In the genomic region with DNA sequence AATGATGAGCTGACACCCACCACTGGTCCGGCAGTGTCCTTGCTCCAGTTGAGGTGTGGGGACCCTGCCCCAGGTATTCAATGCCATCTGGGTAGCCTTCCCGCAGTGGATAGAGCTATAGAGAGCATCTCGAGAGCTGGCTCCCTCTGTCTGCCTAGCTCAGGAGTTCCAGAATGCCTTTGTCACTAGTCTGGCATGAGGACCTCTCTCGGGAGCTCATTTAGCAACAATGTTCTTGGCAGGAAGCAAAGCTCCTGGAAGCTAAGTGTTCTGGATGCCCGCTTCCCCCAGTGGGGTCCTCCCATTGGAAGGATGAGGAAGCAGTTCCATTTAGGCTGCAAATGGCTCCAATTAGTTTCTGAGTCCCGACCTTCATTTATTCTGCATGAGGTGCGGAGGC, we compare ENCODE assay signal across 21 mouse cellular contexts. TPM values are rescaled to one million over a fixed set of nuclear protein-coding genes. Genes with fewer than 3 reads are reported as not detected.
DNase-seq lines count a peak whose midpoint lies in the region; ATAC-seq and TF ChIP-seq lines count a peak whose summit lies in the region.
"Had no signal": no experiment of that assay in that cellular context is flagged by ENCODE, and none has a peak within 500 bp of the region (broad histone marks: within the 10 kb centered on the region; RNA-seq: fewer than 3 reads in every experiment).

No protein-coding gene starts in this region.

- no peak overlapping the region for H3K4me3 ChIP-seq in midbrain, embryonic 11.5 days (ENCODE audit: low read depth, low read length)
- H3K4me3 ChIP-seq in midbrain, embryonic 15.5 days: no peak overlapping the region
- no peak overlapping the region for H3K4me3 ChIP-seq in heart, adult 2 months
- H3K4me3 ChIP-seq: embryonic facial prominence, embryonic 12.5 days; forebrain, embryonic 12.5 days; heart, embryonic 13.5 days; hindbrain, embryonic 15.5 days had no signal

- no peak for TF ChIP-seq EP300 in heart, adult 2 months (IDR thresholded peaks at IDR 0.05; ENCODE audit: insufficient read depth, low read depth, low read length)

- intact Hi-C loops in heart, adult 2 months (cut with DNase I): no loop called here

- TF ChIP-seq CTCF in heart, adult 2 months (IDR thresholded peaks at IDR 0.05): no peak

- H3K79me2 ChIP-seq in heart, adult 2 months (replicated peaks; ENCODE audit: control insufficient read depth, insufficient read depth, low read length): no peaks in the 10 kb centered on the region

- H3K27me3 ChIP-seq in midbrain, embryonic 11.5 days (ENCODE audit: control insufficient read depth, insufficient read depth, low read length): no peaks in the 10 kb centered on the region
- no peaks in the 10 kb centered on the region for H3K27me3 ChIP-seq in midbrain, embryonic 15.5 days (replicated peaks)
- no peaks in the 10 kb centered on the region for H3K27me3 ChIP-seq in heart, adult 2 months (ENCODE audit: control insufficient read depth, insufficient read depth, low read length)
- H3K27me3 ChIP-seq: hindbrain, embryonic 15.5 days had no signal

- no peaks in the 10 kb centered on the region for H3K36me3 ChIP-seq in midbrain, embryonic 11.5 days (ENCODE audit: control insufficient read depth, insufficient read depth, low read length)
- no peaks in the 10 kb centered on the region for H3K36me3 ChIP-seq in midbrain, embryonic 15.5 days (replicated peaks)
- no peaks in the 10 kb centered on the region for H3K36me3 ChIP-seq in heart, adult 2 months (ENCODE audit: control insufficient read depth, insufficient read depth, low read length)
- H3K36me3 ChIP-seq: embryonic facial prominence, embryonic 12.5 days; forebrain, embryonic 12.5 days; heart, embryonic 13.5 days; hindbrain, embryonic 15.5 days had no signal

- peak; percentile 66 for DNase-seq in adrenal gland, postnatal 10 days
- DNase-seq in adrenal gland, postnatal 4 days (ENCODE audit: low spot score in 2 of 2): no peak
- DNase-seq in frontal cortex, postnatal 14 days (ENCODE audit: low spot score in 2 of 2): no peak
- peak; percentile 72 for DNase-seq in midbrain, embryonic 11.5 days (ENCODE audit: low spot score, missing footprints)
- DNase-seq in adipocyte (ENCODE audit: low spot score): peak; percentile 18
- DNase-seq in heart, adult 2 months: no peak
- DNase-seq: cerebellum, adult 11 months; cerebellum, adult 8-10 months; cerebellum, postnatal 14 days; embryo, embryonic 11 days; gastrocnemius, postnatal 25 days; heart, postnatal 36 days; kidney, adult 11 months had no signal

- H3K9me3 ChIP-seq in midbrain, embryonic 11.5 days (ENCODE audit: control insufficient read depth, low read length): no peaks in the 10 kb centered on the region
- H3K9me3 ChIP-seq in midbrain, embryonic 15.5 days: no peaks in the 10 kb centered on the region
- H3K9me3 ChIP-seq: embryonic facial prominence, embryonic 12.5 days; forebrain, embryonic 12.5 days; heart, embryonic 13.5 days; hindbrain, embryonic 15.5 days had no signal

- H3K4me1 ChIP-seq in midbrain, embryonic 11.5 days (ENCODE audit: control insufficient read depth, insufficient read depth, low read length): peaks cover 3% of the 10 kb centered on the region; the same call in 1 of the 2 replicates
- H3K4me1 ChIP-seq in midbrain, embryonic 15.5 days: peaks cover 9% of the 10 kb centered on the region
- no peaks in the 10 kb centered on the region for H3K4me1 ChIP-seq in heart, adult 2 months (ENCODE audit: control insufficient read depth, insufficient read depth, low read length)

- 79% methylated on average over 7 of the region's 7 CpGs for WGBS in midbrain, embryonic 11.5 days
- 64% methylated on average over 7 of the region's 7 CpGs for WGBS in midbrain, embryonic 15.5 days
- WGBS in heart, adult 2 months: 62% methylated on average over 7 of the region's 7 CpGs

- no peak overlapping the region for H3K27ac ChIP-seq in midbrain, embryonic 11.5 days (ENCODE audit: low read depth, low read length)
- H3K27ac ChIP-seq in midbrain, embryonic 15.5 days: no peak overlapping the region
- no peak overlapping the region for H3K27ac ChIP-seq in heart, adult 2 months
- H3K27ac ChIP-seq: embryonic facial prominence, embryonic 12.5 days; forebrain, embryonic 12.5 days; heart, embryonic 13.5 days; hindbrain, embryonic 15.5 days had no signal

- H3K9ac ChIP-seq in midbrain, embryonic 11.5 days (ENCODE audit: low read length): no peak overlapping the region
- H3K9ac ChIP-seq in midbrain, embryonic 15.5 days: no peak overlapping the region
- no peak overlapping the region for H3K9ac ChIP-seq in heart, adult 2 months (ENCODE audit: low read depth, low read length)
- H3K9ac ChIP-seq: embryonic facial prominence, embryonic 12.5 days; forebrain, embryonic 12.5 days; heart, embryonic 13.5 days; hindbrain, embryonic 15.5 days had no signal

- H3K4me2 ChIP-seq in midbrain, embryonic 11.5 days: no peak overlapping the region
- no peak overlapping the region for H3K4me2 ChIP-seq in midbrain, embryonic 15.5 days
- H3K4me2 ChIP-seq: embryonic facial prominence, embryonic 12.5 days; forebrain, embryonic 12.5 days; heart, embryonic 13.5 days; hindbrain, embryonic 15.5 days had no signal

- peak; percentile 47; the same call in 1 of the 2 replicates for ATAC-seq in frontal cortex, adult (ENCODE audit: low TSS enrichment)
- no peak for ATAC-seq in midbrain, embryonic 11.5 days (ENCODE audit: low FRiP score)
- no peak for ATAC-seq in midbrain, embryonic 15.5 days (replicated peaks)

- no peak for TF ChIP-seq POLR2A in heart, adult 2 months (IDR thresholded peaks at IDR 0.05; ENCODE audit: insufficient read depth, low read depth, low read length)

RNA-seq across cellular contexts. Expression of gene Klhdc7a, which starts 51.1 kb away (rescaled TPM):
- total RNA-seq in adrenal gland, postnatal 10 days (2021): 10 to 100 TPM; 23.0 to 36.0 TPM
- 1 to 10 TPM; 6.3 to 7.3 TPM for total RNA-seq in adrenal gland, postnatal 4 days (2021)
- polyA plus RNA-seq in midbrain, embryonic 11.5 days (2014; fragmentation: Nextera tagmentation; extraction: Ambion mirVana): 0.10 and 0.17 TPM in 2 replicates
- polyA plus RNA-seq in midbrain, embryonic 15.5 days (2015; fragmentation: Nextera tagmentation; extraction: Ambion mirVana): 0.74 and 0.78 TPM in 2 replicates
- total RNA-seq in heart, adult 2 months (2021): 1 to 10 TPM; 1.4 to 1.7 TPM
- polyA plus RNA-seq in heart, adult 2 months (2012; rRNA removed): 2.3 and 4.7 TPM in 2 replicates
- total RNA-seq: common myeloid progenitor, adult 5-6 weeks; granulocyte monocyte progenitor cell, adult 5-6 weeks had no signal

Comparison
In these comparisons a context has a peak if more than half of its experiments do, and no peak if none do; other contexts are left out.
1. DNase-seq: peak in adrenal gland, postnatal 10 days (single experiment), midbrain, embryonic 11.5 days (single experiment) and adipocyte (single experiment); none in adrenal gland, postnatal 4 days (0 of 2), frontal cortex, postnatal 14 days (0 of 2) and heart, adult 2 months (0 of 2).